Mouse (Mus musculus) midbrain, embryonic 13.5 days (tissue): Measurements from ENCODE around the gene Whamm. TPM values are rescaled to one million over a fixed set of nuclear protein-coding genes. Genes with fewer than 3 reads are reported as not detected.

Source experiments
- ATAC-seq: fragments of 200-750 bp; cut with Nextera tagmentation; 2 replicates; pipeline ENCODE4 v1.8.0; 2017; ENCODE audit warnings: mild to moderate bottlenecking, moderate TSS enrichment, moderate library complexity
- H3K27ac ChIP-seq: fragments of 300-500 bp; sonication (generic); 2 replicates; pipeline ENCODE4 v1.5.1; 2015; ENCODE audit warnings: inconsistent platforms, mild to moderate bottlenecking, moderate library complexity
- H3K27me3 ChIP-seq: fragments of 300-500 bp; sonication (generic); 2 replicates; pipeline ENCODE4 v1.6.1; 2015; ENCODE audit warnings: mild to moderate bottlenecking, inconsistent platforms
- H3K36me3 ChIP-seq: fragments of 300-500 bp; sonication (generic); 2 replicates; pipeline ENCODE4 v1.6.1; 2015; ENCODE audit warnings: mild to moderate bottlenecking, inconsistent platforms
- H3K4me1 ChIP-seq: fragments of 300-500 bp; sonication (generic); replicated peaks from 2 replicates; pipeline ENCODE4 v1.6.1; 2015; ENCODE audit warnings: inconsistent platforms
- H3K4me2 ChIP-seq: fragments of 300-500 bp; sonication (generic); replicated peaks from 2 replicates; pipeline ENCODE4 v1.6.1; 2015; ENCODE audit warnings: moderate library complexity, mild to moderate bottlenecking, inconsistent platforms
- H3K4me3 ChIP-seq: fragments of 300-500 bp; sonication (generic); replicated peaks from 2 replicates; pipeline ENCODE4 v1.5.1; 2015; ENCODE audit warnings: mild to moderate bottlenecking, inconsistent platforms
- H3K9ac ChIP-seq: fragments of 300-500 bp; sonication (generic); replicated peaks from 2 replicates; pipeline ENCODE4 v1.6.1; 2015; ENCODE audit warnings: mild to moderate bottlenecking, inconsistent platforms
- H3K9me3 ChIP-seq: fragments of 300-500 bp; sonication (generic); 2 replicates; pipeline ENCODE4 v1.6.1; 2016; ENCODE audit warnings: mild to moderate bottlenecking, inconsistent platforms
- whole genome bisulfite sequencing: fragments of 180-500 bp; shearing (Covaris S2); methylation state at CpG from one replicate; pipeline ENCODE4 v1.1.7; 2015; 5-methylcytosine and 5-hydroxymethylcytosine counted together
- polyA plus RNA-seq: library from polyadenylated mRNA; unstranded; fragments of >200 nt; fragmentation: Nextera tagmentation; extraction: Ambion mirVana; gene quantifications from 2 replicates; pipeline ENCODE4 v1.2.1, GENCODE M21; 2015

Gene Whamm
- polyA plus RNA-seq, 1 experiment from 2014 or later, result 5.5 TPM

- H3K9me3 ChIP-seq, result no peaks in the 10 kb centered on the region
- H3K9ac ChIP-seq, result no peak overlapping the region
- no peak overlapping the region for H3K4me3 ChIP-seq
- no peaks in the 10 kb centered on the region for H3K36me3 ChIP-seq
- no peak for ATAC-seq
- 73% methylated on average over 4 of the region's 4 CpGs for WGBS
- no peak overlapping the region for H3K4me2 ChIP-seq
- H3K4me1 ChIP-seq, result no peaks in the 10 kb centered on the region
- no peak overlapping the region for H3K27ac ChIP-seq
- H3K27me3 ChIP-seq, result no peaks in the 10 kb centered on the region
These were observed 34.4 kb downstream of the Whamm start for GRCm38 (mm10) chr7:81605489-81605888.

GRCm38 (mm10) chr7:81606452-81606851, 35.4 kb downstream of the Whamm start:
- H3K9me3 ChIP-seq, result no peaks in the 10 kb centered on the region
- no peak overlapping the region for H3K4me3 ChIP-seq
- H3K36me3 ChIP-seq, result 0 out of 2 replicates have a peak, but pooled peaks cover 3% of the 10 kb centered on the region
- no peaks in the 10 kb centered on the region for H3K27me3 ChIP-seq
- H3K27ac ChIP-seq, result no peak overlapping the region
- H3K9ac ChIP-seq, result no peak overlapping the region
- H3K4me2 ChIP-seq, result no peak overlapping the region
- H3K4me1 ChIP-seq, result no peaks in the 10 kb centered on the region
- ATAC-seq, result no peak
- 68% methylated on average over 5 of the region's 5 CpGs for WGBS

- ATAC-seq, result no peak
- Histone ChIP-seq H3K9me3 (no peaks in the 10 kb centered on the region), H3K4me2 (no peak overlapping the region), H3K4me3 (no peak overlapping the region), H3K9ac (no peak overlapping the region), H3K36me3 (0 out of 2 replicates have a peak, but pooled peaks cover 3% of the 10 kb centered on the region), H3K4me1 (no peaks in the 10 kb centered on the region), H3K27ac (no peak overlapping the region), H3K27me3 (no peaks in the 10 kb centered on the region)
- 69% methylated on average over 18 of the region's 18 CpGs for WGBS
These were observed 39.1 kb downstream of the Whamm start for GRCm38 (mm10) chr7:81610125-81610524.

- no peak overlapping the region for H3K4me2 ChIP-seq
- no peaks in the 10 kb centered on the region for H3K9me3 ChIP-seq
- H3K9ac ChIP-seq, result no peak overlapping the region
- no peak; the same call in 1 of the 2 replicates for ATAC-seq
- no peaks in the 10 kb centered on the region for H3K27me3 ChIP-seq
- H3K36me3 ChIP-seq, result 0 out of 2 replicates have a peak, but pooled peaks cover 3% of the 10 kb centered on the region
- no peak overlapping the region for H3K4me3 ChIP-seq
- 91% methylated on average over 13 of the region's 13 CpGs for WGBS
- H3K4me1 ChIP-seq, result no peaks in the 10 kb centered on the region
- no peak overlapping the region for H3K27ac ChIP-seq
These were observed 42.0 kb downstream of the Whamm start for GRCm38 (mm10) chr7:81612856-81613635.

- Histone ChIP-seq H3K4me3 (no peak overlapping the region), H3K9me3 (no peaks in the 10 kb centered on the region), H3K9ac (no peak overlapping the region), H3K4me2 (no peak overlapping the region), H3K4me1 (no peaks in the 10 kb centered on the region), H3K36me3 (0 out of 2 replicates have a peak, but pooled peaks cover 3% of the 10 kb centered on the region), H3K27ac (no peak overlapping the region), H3K27me3 (no peaks in the 10 kb centered on the region)
- WGBS, result 65% methylated on average over 9 of the region's 9 CpGs
- ATAC-seq, result no peak
These were observed 44.0 kb downstream of the Whamm start for GRCm38 (mm10) chr7:81615031-81615430.

- Histone ChIP-seq H3K27me3 (no peaks in the 10 kb centered on the region), H3K4me3 (no peak overlapping the region), H3K9me3 (0 out of 2 replicates have a peak, but pooled peaks cover 6% of the 10 kb centered on the region), H3K4me2 (no peak overlapping the region), H3K27ac (no peak overlapping the region), H3K9ac (no peak overlapping the region), H3K4me1 (no peaks in the 10 kb centered on the region), H3K36me3 (no peaks in the 10 kb centered on the region)
- ATAC-seq, result no peak
- WGBS, result 86% methylated on average over 4 of the region's 4 CpGs
These were observed 51.7 kb downstream of the Whamm start for GRCm38 (mm10) chr7:81622793-81623192.

- 91% methylated on average over 6 of the region's 6 CpGs for WGBS
- Histone ChIP-seq H3K4me3 (no peak overlapping the region), H3K36me3 (no peaks in the 10 kb centered on the region), H3K9me3 (0 out of 2 replicates have a peak, but pooled peaks cover 6% of the 10 kb centered on the region), H3K27ac (no peak overlapping the region), H3K27me3 (no peaks in the 10 kb centered on the region), H3K9ac (no peak overlapping the region), H3K4me2 (no peak overlapping the region), H3K4me1 (no peaks in the 10 kb centered on the region)
- no peak for ATAC-seq
These were observed 52.7 kb downstream of the Whamm start for GRCm38 (mm10) chr7:81623767-81624166.

- H3K4me2 ChIP-seq, result no peak overlapping the region
- no peaks in the 10 kb centered on the region for H3K27me3 ChIP-seq
- WGBS, result 91% methylated on average over 2 of the region's 2 CpGs
- ATAC-seq, result no peak
- H3K9me3 ChIP-seq, result peaks cover 9% of the 10 kb centered on the region; the same call in 1 of the 2 replicates
- H3K36me3 ChIP-seq, result no peaks in the 10 kb centered on the region
- no peak overlapping the region for H3K27ac ChIP-seq
- H3K4me3 ChIP-seq, result no peak overlapping the region
- no peak overlapping the region for H3K9ac ChIP-seq
- no peaks in the 10 kb centered on the region for H3K4me1 ChIP-seq
These were observed 55.4 kb downstream of the Whamm start for GRCm38 (mm10) chr7:81626460-81626859.

- Histone ChIP-seq H3K9ac (no peak overlapping the region), H3K4me3 (no peak overlapping the region), H3K27me3 (no peaks in the 10 kb centered on the region), H3K27ac (no peak overlapping the region), H3K4me2 (no peak overlapping the region), H3K4me1 (no peaks in the 10 kb centered on the region), H3K36me3 (no peaks in the 10 kb centered on the region), H3K9me3 (peaks cover 5% of the 10 kb centered on the region; the same call in 1 of the 2 replicates)
- 93% methylated on average over 8 of the region's 8 CpGs for WGBS
- ATAC-seq, result no peak
These were observed 60.2 kb downstream of the Whamm start for GRCm38 (mm10) chr7:81631261-81631660.

- Histone ChIP-seq H3K9me3 (peaks cover 3% of the 10 kb centered on the region; the same call in 1 of the 2 replicates), H3K9ac (no peak overlapping the region), H3K4me3 (no peak overlapping the region), H3K27me3 (no peaks in the 10 kb centered on the region), H3K4me2 (no peak overlapping the region), H3K27ac (no peak overlapping the region), H3K36me3 (no peaks in the 10 kb centered on the region), H3K4me1 (no peaks in the 10 kb centered on the region)
- 80% methylated on average over 6 of the region's 6 CpGs for WGBS
- ATAC-seq, result no peak
These were observed 61.5 kb downstream of the Whamm start for GRCm38 (mm10) chr7:81632586-81632985.

- 83% methylated on average over 6 of the region's 6 CpGs for WGBS
- H3K27me3 ChIP-seq, result no peaks in the 10 kb centered on the region
These were observed 70.0 kb downstream of the Whamm start for GRCm38 (mm10) chr7:81641101-81641500.

GRCm38 (mm10) chr7:81644551-81645235, 73.6 kb downstream of the Whamm start:
- no peak overlapping the region for H3K4me2 ChIP-seq
- WGBS, result 78% methylated on average over 7 of the region's 7 CpGs
- no peak overlapping the region for H3K4me3 ChIP-seq
- H3K36me3 ChIP-seq, result no peaks in the 10 kb centered on the region
- H3K27ac ChIP-seq, result no peak overlapping the region
- no peak overlapping the region for H3K9ac ChIP-seq
- peaks cover 19% of the 10 kb centered on the region for H3K4me1 ChIP-seq
- no peaks in the 10 kb centered on the region for H3K27me3 ChIP-seq
- ATAC-seq, result no peak
- no peaks in the 10 kb centered on the region for H3K9me3 ChIP-seq

More at GRCm38 (mm10) chr7:81641101-81641500, 70.0 kb downstream of the Whamm start:
- Histone ChIP-seq H3K36me3 (no peaks in the 10 kb centered on the region), H3K4me1 (no peaks in the 10 kb centered on the region), H3K4me3 (no peak overlapping the region), H3K27ac (no peak overlapping the region), H3K4me2 (no peak overlapping the region), H3K9ac (no peak overlapping the region), H3K9me3 (no peaks in the 10 kb centered on the region)
- ATAC-seq, result no peak
